8 mouse cellular contexts compared by ENCODE assay signal in the genomic region with DNA sequence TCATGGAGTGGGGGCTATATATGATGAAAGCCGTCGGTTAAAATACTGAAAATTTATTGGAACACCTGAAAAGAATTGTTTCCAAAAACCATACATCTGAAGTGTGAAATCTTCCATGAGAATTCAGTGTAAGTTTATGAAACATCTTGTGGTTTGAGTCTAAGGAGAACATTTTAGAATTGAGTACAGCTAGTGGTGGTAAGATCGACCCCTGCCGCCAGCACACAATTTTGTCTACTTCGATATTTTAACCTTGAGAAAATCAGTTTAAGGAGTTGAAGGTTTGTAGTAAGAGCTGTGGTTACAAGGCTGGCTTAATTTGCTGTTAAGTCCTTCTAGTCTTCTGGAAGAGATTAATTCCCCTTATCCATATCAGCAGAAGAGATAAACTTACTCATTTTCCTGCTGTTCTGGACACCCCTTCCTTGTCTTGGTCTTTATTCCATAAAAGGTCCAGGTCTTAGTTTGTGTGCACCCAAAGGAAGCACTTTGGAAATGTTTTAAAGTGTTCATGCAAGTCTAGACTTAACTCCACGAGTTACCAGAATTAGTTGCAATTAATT. TPM values are rescaled to one million over a fixed set of nuclear protein-coding genes. Genes with fewer than 3 reads are reported as not detected.
DNase-seq lines count a peak whose midpoint lies in the region; ATAC-seq and TF ChIP-seq lines count a peak whose summit lies in the region.

No protein-coding gene starts in this region.

- H3K9me3 ChIP-seq in embryonic facial prominence, embryonic 12.5 days: no peaks in the 10 kb centered on the region
- H3K9me3 ChIP-seq in limb, embryonic 14.5 days (ENCODE audit: control insufficient read depth, low read length): no peaks in the 10 kb centered on the region

- H3K4me2 ChIP-seq in embryonic facial prominence, embryonic 12.5 days (replicated peaks): peak overlapping the region; percentile 51
- H3K4me2 ChIP-seq in limb, embryonic 14.5 days (replicated peaks; ENCODE audit: low read depth, low read length, severe bottlenecking): peak overlapping the region; percentile 83

- no peaks in the 10 kb centered on the region for H3K27me3 ChIP-seq in embryonic facial prominence, embryonic 12.5 days
- no peaks in the 10 kb centered on the region for H3K27me3 ChIP-seq in limb, embryonic 14.5 days (ENCODE audit: control insufficient read depth, insufficient read depth, low read length)

- peak overlapping the region; percentile 94 for H3K4me3 ChIP-seq in gastrocnemius, adult 2 months
- peak overlapping the region; percentile 95 for H3K4me3 ChIP-seq in embryonic facial prominence, embryonic 12.5 days
- H3K4me3 ChIP-seq in limb, embryonic 14.5 days (replicated peaks; ENCODE audit: low read length): peak overlapping the region; percentile 87

- no peak for ATAC-seq in embryonic facial prominence, embryonic 12.5 days (ENCODE audit: insufficient number of reproducible peaks, insufficient read depth, low FRiP score, low TSS enrichment)
- ATAC-seq in limb, embryonic 14.5 days (ENCODE audit: low FRiP score, low read depth): no peak

- peak overlapping the region; percentile 99 for H3K27ac ChIP-seq in gastrocnemius, adult 2 months
- peak overlapping the region; percentile 99; the same call in 1 of the 2 replicates for H3K27ac ChIP-seq in embryonic facial prominence, embryonic 12.5 days
- H3K27ac ChIP-seq in limb, embryonic 14.5 days (replicated peaks; ENCODE audit: low read depth, low read length): peak overlapping the region; percentile 100; the same call in 1 of the 2 replicates

- TF ChIP-seq CTCF in gastrocnemius, adult 2 months (IDR thresholded peaks at IDR 0.05): no peak

- WGBS in embryonic facial prominence, embryonic 12.5 days: 4% methylated on average over 6 of the region's 6 CpGs
- under 1% methylated on average over 6 of the region's 6 CpGs for WGBS in limb, embryonic 14.5 days

- TF ChIP-seq POLR2A in limb, embryonic 14.5 days (IDR thresholded peaks at IDR 0.05; ENCODE audit: borderline replicate concordance, extremely low read depth, insufficient read depth, insufficient read length): no peak

- DNase-seq in gastrocnemius, adult 2 months: no peak
- no peak for DNase-seq in gastrocnemius, postnatal 14 days
- peak; percentile 34 for DNase-seq in 3T3-L1 (ENCODE audit: low read depth, low spot score)
- DNase-seq in limb, embryonic 14.5 days (ENCODE audit: low spot score): peak; percentile 17
- DNase-seq in testis, postnatal 14 days (ENCODE audit: low spot score): no peak
- DNase-seq in layer of hippocampus, adult 18-20 months (ENCODE audit: low spot score in 2 of 2): no peak
- no peak for DNase-seq in left cerebral cortex, adult 11 months (ENCODE audit: low spot score)

- H3K9ac ChIP-seq in embryonic facial prominence, embryonic 12.5 days: peak overlapping the region; percentile 99
- H3K9ac ChIP-seq in limb, embryonic 14.5 days (ENCODE audit: low read depth, low read length, severe bottlenecking): peak overlapping the region; percentile 99

- no peaks in the 10 kb centered on the region for H3K36me3 ChIP-seq in embryonic facial prominence, embryonic 12.5 days
- H3K36me3 ChIP-seq in limb, embryonic 14.5 days (ENCODE audit: control insufficient read depth, insufficient read depth, low read length): no peaks in the 10 kb centered on the region

- intact Hi-C loops in gastrocnemius, adult 2 months (cut with DNase I): loop anchor here (5.0 kb wide), 2 partner anchors 112 to 202 kb away; no protein-coding TSS in a partner anchor
- intact Hi-C loops in gastrocnemius, postnatal 14 days (cut with DNase I; ENCODE audit: low total_unique reads): no loop called here

- peaks cover 10% of the 10 kb centered on the region; the same call in 1 of the 2 replicates for H3K4me1 ChIP-seq in embryonic facial prominence, embryonic 12.5 days
- peaks cover 11% of the 10 kb centered on the region for H3K4me1 ChIP-seq in limb, embryonic 14.5 days (ENCODE audit: control insufficient read depth, insufficient read depth, low read length)

RNA-seq across cellular contexts. Expression of gene Hif1a, which starts 7.9 kb away (rescaled TPM):
- total RNA-seq in gastrocnemius, adult 2 months (2021): 10 to 100 TPM; 15.6 to 16.5 TPM
- total RNA-seq in gastrocnemius, postnatal 14 days (2021): 10 to 100 TPM; 20.9 to 21.3 TPM
- polyA plus RNA-seq in embryonic facial prominence, embryonic 12.5 days (2016; fragmentation: Nextera tagmentation; extraction: Ambion mirVana): 119 and 121 TPM in 2 replicates
- polyA plus RNA-seq in limb, embryonic 14.5 days (2012; rRNA removed): 72.9 and 79.0 TPM in 2 replicates
- 112 and 120 TPM in 2 replicates for polyA plus RNA-seq in limb, embryonic 14.5 days (2014; fragmentation: Nextera tagmentation; extraction: Ambion mirVana)
- 10 to 100 TPM; 50.6 to 54.4 TPM for total RNA-seq in layer of hippocampus, adult 18-20 months (2021)

RNA-seq across cellular contexts. Expression of gene Gm49321, which starts 28.4 kb away (rescaled TPM):
- total RNA-seq in gastrocnemius, adult 2 months (2021): 1 to 10 TPM; 1.5 to 2.5 TPM
- total RNA-seq in gastrocnemius, postnatal 14 days (2021): 1 to 10 TPM; 1.3 to 2.5 TPM
- 11.9 and 16.6 TPM in 2 replicates for polyA plus RNA-seq in embryonic facial prominence, embryonic 12.5 days (2016; fragmentation: Nextera tagmentation; extraction: Ambion mirVana)
- polyA plus RNA-seq in limb, embryonic 14.5 days (2012; rRNA removed): not detected in 2 replicates
- polyA plus RNA-seq in limb, embryonic 14.5 days (2014; fragmentation: Nextera tagmentation; extraction: Ambion mirVana): 11.2 and 12.3 TPM in 2 replicates
- total RNA-seq in layer of hippocampus, adult 18-20 months (2021): 10 to 100 TPM in 1 of 2 experiments, 1 to 10 TPM in 1; 9.5 to 15.6 TPM

RNA-seq across cellular contexts. Expression of gene Snapc1, which starts 55.2 kb away (rescaled TPM):
- total RNA-seq in gastrocnemius, adult 2 months (2021): 1 to 10 TPM; 3.9 to 8.8 TPM
- total RNA-seq in gastrocnemius, postnatal 14 days (2021): 1 to 10 TPM; 3.6 to 5.0 TPM
- 23.6 and 25.2 TPM in 2 replicates for polyA plus RNA-seq in embryonic facial prominence, embryonic 12.5 days (2016; fragmentation: Nextera tagmentation; extraction: Ambion mirVana)
- 21.6 and 22.0 TPM in 2 replicates for polyA plus RNA-seq in limb, embryonic 14.5 days (2012; rRNA removed)
- 17.2 and 24.8 TPM in 2 replicates for polyA plus RNA-seq in limb, embryonic 14.5 days (2014; fragmentation: Nextera tagmentation; extraction: Ambion mirVana)
- 10 to 100 TPM; 41.1 to 42.9 TPM for total RNA-seq in layer of hippocampus, adult 18-20 months (2021)

Comparison
In these comparisons a context has a peak if more than half of its experiments do, and no peak if none do; other contexts are left out.
1. DNase-seq: peak in 3T3-L1 (single experiment) and limb, embryonic 14.5 days (single experiment); none in gastrocnemius, adult 2 months (single experiment), gastrocnemius, postnatal 14 days (single experiment), testis, postnatal 14 days (single experiment), layer of hippocampus, adult 18-20 months (0 of 2) and left cerebral cortex, adult 11 months (single experiment).
2. RNA of gene Snapc1, which starts 55.2 kb away (total RNA-seq): 41.1 to 42.9 TPM in layer of hippocampus, adult 18-20 months; 3.9 to 8.8 TPM in gastrocnemius, adult 2 months and 3.6 to 5.0 TPM in gastrocnemius, postnatal 14 days; every median in the first group is over 4 times any median in the second.
3. Peak in every context shown above with its lines, with median percentiles within 50 percentile points of each other: H3K27ac ChIP-seq and H3K4me3 ChIP-seq.